Mouse (Mus musculus) heart, postnatal 36 days (tissue): ENCODE measurements at regions not wholly inside any gene's neighbourhood (a gene's known extent, or its start where the extent isn't known, plus 50 kb on each side); places are given as distances from the start of the nearest gene placed in this dataset.

Experiments
- DNase-seq, 2 experiments: peaks; one replicate each; pipeline ENCODE4 v3.0.0; 2021 to 2022
- intact Hi-C: fragments of 180-260 bp; cut with DNase I; formaldehyde crosslinking; loops from one replicate; pipeline ENCODE4 v1.15.1; 2025

DNA sequence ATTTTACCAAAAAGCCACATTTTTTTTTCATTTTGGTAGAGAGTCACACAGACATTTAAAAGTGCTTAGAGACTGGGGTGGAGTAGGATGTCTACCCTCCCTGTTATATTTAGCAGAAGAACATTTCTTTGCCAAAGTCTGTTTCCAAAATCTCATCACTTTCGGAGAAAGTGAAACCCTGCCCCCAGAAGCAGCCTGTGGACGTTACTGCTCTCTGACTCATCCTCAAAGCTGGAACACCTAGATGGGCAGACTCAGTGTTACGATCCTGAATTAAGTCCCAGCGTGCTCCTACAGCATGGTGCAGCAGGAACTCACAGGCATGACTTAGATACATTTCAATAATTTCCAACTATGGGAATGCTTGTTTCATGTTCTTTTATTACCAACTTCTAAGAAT lies 361.1 kb downstream of the Phkb start:
- DNase-seq: no peak
- intact Hi-C loops: no loop called here

DNA sequence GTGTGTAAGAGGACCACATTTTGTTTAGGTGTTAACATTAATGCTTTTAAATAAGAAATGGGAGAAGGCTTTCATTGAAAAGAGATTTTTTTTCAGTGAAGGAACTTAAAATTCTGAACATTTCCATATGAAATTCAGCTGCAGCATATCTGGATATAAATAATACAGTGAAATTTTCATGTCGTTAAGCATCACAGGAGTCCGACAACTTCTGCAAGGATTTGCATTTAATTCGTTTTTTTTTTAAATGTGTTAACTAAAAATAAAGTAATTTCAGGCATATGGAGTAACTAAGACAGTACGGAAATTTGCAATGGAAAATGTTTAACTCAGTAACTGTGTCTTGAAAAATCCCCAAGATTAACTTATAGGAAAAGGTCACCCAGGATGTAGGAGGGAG lies 351.5 kb downstream of the Phkb start:
- DNase-seq: no peak
- intact Hi-C loops: no loop called here

DNA sequence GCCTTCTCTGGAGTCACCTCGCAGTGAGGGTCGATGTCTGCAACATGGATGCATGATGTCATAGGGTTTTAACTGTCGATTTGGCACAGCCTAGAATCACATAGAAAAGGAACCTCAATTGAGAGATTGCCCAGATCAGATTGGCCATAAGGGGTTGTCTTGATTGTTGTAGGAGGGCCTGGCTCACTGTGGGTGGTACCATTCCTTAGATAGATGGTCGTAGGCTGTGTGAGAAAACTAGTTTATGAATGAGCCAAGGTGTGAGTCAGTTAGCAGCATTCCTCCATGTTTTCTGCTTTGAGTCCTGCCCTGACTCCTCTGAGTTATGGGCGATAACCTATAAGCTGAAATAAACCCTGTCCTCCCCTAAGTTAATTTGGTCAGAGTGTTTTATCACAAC lies 343.9 kb downstream of the Phkb start:
- DNase-seq: no peak
- intact Hi-C loops: no loop called here

DNA sequence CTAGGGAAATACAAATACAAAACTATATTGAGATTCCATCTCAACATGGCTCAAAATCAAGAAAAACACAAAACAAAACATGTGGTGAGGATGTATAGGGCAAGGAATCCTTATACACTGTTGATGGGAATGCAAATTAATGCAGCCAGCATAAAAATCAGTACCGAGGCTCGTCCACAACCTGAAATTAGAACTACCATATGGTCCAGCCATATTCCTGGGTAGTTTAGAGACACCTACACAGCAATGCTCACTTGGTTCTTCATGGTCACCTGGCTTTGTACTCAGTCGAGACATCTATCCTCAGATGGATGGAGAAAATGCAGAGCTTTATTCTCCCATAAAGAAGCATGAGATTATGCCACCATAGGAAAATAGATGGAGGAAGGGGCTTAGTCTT lies 340.0 kb downstream of the Phkb start:
- no peak for DNase-seq
- intact Hi-C loops: no loop called here

DNA sequence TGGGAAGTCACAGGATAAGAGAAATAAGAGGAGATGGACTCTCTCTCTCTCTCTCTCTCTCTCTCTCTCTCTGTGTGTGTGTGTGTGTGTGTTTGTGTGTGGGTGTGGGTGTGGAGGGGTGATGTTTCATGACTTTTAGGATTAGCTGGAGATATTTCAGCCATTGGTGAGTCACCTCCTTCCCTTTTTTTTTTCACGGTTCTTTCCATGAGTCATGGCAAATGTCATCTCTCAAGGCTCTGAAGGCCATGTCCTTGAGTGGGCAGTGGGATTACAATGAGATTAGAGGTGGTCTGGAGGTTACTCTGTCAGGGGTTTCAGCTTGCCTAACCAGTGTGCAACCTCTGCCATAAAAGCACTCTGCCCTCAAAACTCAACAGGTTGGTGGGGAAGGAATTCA lies 329.3 kb downstream of the Phkb start:
- intact Hi-C loops: no loop called here
- DNase-seq: no peak

DNA sequence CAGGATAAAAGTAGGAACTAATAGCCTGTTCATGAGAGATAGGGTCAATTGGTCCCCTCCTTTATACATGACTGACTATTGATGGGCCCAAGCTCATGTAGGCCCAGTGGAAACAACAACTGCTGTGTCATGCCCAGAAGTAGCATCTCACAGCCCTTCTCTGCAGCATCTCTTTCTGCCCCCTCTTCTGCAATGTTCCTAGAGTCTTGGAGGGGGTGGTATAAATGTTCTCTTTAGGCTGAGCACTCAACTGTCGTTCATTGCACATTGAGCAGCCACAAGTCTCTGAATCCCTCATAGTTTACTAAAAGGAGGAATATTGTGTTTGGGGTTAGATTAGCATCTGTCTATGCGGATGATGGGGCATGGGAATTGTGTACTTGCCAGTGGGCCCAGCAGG lies 324.1 kb downstream of the Phkb start:
- intact Hi-C loops: no loop called here
- no peak for DNase-seq

DNA sequence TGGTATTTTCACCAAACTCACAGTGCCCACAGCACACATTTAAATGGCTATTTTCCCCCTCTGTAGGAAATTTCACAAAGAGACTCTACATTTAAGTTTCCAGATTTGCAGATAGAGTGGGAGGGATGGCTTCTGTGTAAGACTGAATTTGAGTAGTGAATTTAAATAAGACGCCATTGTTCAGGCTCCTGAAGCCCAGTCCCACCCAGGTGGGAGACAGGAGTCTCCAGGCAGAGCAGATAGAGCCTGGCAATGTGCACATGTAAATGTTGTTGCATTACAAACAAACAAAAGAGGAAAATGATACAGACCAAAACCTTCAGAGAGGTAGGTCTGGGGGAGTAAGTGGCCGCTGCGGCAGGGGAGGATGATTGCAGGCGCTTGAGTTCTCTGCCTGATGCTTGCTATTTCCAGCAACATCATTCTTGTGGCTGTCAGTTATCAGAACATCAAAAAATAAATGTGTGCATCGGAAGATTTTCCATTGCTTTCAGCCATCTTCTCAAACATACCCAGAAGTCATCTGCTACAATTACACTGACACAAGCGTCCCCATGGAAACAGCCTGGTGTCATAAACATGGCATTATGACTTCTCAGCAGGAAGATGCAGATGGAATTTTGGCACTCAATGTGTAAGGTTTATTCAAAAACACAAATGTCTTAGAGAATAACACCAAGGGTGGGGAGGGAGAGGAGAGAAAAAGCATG lies 318.5 kb downstream of the Phkb start:
- no peak for DNase-seq
- intact Hi-C loops: no loop called here

DNA sequence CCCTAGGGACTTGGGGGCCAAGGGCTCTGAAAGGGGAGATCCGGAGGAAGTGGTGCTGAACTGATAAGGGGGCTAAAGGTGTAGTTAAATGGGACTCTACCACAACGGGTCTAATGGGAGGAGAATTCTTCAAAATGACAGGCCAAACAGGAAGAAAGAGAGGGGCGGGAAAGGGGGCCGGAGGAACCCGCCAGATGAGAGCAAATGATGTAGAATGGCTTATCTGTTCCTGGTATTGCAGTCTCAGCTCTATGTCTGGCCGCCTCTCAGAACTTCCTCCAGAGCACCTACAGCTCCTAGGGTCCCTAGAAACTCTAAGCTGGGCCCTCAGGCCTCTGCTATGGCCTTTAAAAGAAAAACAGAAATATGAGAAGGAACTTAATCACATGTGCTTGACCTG lies 306.8 kb downstream of the Phkb start:
- DNase-seq: no peak
- intact Hi-C loops: loop anchor here (5.0 kb wide), 1 partner anchor 85 kb away; no protein-coding TSS in a partner anchor

DNA sequence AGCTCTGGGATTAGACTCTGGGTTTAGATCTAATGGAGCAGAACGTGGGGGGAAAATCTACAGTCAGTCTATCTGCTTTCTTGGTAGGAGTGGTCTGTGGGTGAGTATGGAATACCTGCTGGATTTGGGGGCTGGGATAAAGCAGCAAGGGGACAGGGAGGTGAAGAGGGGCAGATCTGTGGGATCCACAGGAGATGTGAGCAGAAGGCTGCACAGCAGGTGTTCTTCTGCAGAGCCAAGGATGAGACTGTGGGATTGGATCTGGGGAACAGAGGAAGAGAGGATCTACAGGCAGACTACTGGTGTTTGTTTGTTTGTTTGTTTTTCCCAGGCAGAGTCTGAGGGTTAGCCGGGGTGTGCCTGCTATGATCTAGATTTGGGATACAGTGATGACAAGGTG lies 284.5 kb downstream of the Phkb start:
- intact Hi-C loops: no loop called here

DNA sequence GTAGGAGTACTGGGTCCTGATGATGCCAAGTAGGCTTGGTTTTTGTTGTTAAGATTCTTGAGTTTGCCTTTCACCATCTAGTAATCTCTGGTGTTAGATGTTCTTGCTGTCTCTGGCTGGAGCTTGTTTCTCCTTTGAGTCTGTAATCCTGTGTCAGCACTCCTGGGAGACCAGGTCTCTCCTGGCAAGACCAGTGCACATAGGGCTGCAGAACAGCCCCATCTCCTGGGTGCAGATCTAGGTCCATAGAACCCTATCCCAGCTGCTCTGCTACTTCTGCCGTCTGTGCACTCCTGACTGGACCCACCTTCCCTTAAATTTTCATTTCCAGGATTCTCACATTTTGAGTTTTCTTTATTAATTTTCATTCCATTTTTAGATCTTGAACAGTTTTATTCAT lies 283.9 kb downstream of the Phkb start:
- intact Hi-C loops: no loop called here
- DNase-seq: no peak

More for the DNA sequence above, 284.5 kb downstream of the Phkb start:
- DNase-seq: no peak
